Mouse (Mus musculus) neural tube, embryonic 11.5 days (tissue): ENCODE data around the gene Dock9. TPM values are rescaled to one million over a fixed set of nuclear protein-coding genes. Genes with fewer than 3 reads are reported as not detected.
A peak's percentile ranks its signal among the peaks of the same experiment; 100 is the strongest.

Experiments used
- ATAC-seq: fragments of 200-750 bp; cut with Nextera tagmentation; 2 replicates; pipeline ENCODE4 v1.8.0; 2017; ENCODE audit warnings: moderate number of reproducible peaks, mild to moderate bottlenecking, moderate TSS enrichment, moderate library complexity; ENCODE audit not compliant: insufficient read depth, low FRiP score, low TSS enrichment
- DNase-seq: peaks from one replicate; pipeline ENCODE4 v3.0.0-alpha.2; 2015; ENCODE audit warnings: low spot score
- H3K27ac ChIP-seq: fragments of 300-500 bp; sonication (generic); 2 replicates; pipeline ENCODE4 v1.5.1; 2014; ENCODE audit warnings: low read depth, mild to moderate bottlenecking, low read length
- H3K27me3 ChIP-seq: fragments of 300-500 bp; sonication (generic); 2 replicates; pipeline ENCODE4 v1.6.1; 2014; ENCODE audit warnings: mild to moderate bottlenecking, low read length, mixed read lengths; ENCODE audit not compliant: control insufficient read depth, insufficient read depth
- H3K36me3 ChIP-seq: fragments of 300-500 bp; sonication (generic); 2 replicates; pipeline ENCODE4 v1.6.1; 2014; ENCODE audit warnings: mild to moderate bottlenecking, low read length, moderate library complexity, mixed read lengths; ENCODE audit not compliant: control insufficient read depth, insufficient read depth
- H3K4me1 ChIP-seq: fragments of 300-500 bp; sonication (generic); 2 replicates; pipeline ENCODE4 v1.6.1; 2014; ENCODE audit warnings: low read length, mixed read lengths; ENCODE audit not compliant: control insufficient read depth, insufficient read depth
- H3K4me2 ChIP-seq: fragments of 300-500 bp; sonication (generic); 2 replicates; pipeline ENCODE4 v1.6.1; 2014; ENCODE audit warnings: low read depth, mild to moderate bottlenecking, moderate library complexity
- H3K4me3 ChIP-seq: fragments of 300-500 bp; sonication (generic); 2 replicates; pipeline ENCODE4 v1.5.1; 2014; ENCODE audit warnings: low read depth, low read length
- H3K9ac ChIP-seq: fragments of 300-500 bp; sonication (generic); 2 replicates; pipeline ENCODE4 v1.6.1; 2014; ENCODE audit warnings: mild to moderate bottlenecking, low read length
- H3K9me3 ChIP-seq: fragments of 300-500 bp; sonication (generic); 2 replicates; pipeline ENCODE4 v1.6.1; 2016; ENCODE audit warnings: low read length; ENCODE audit not compliant: control insufficient read depth
- WGBS: fragments of 180-500 bp; shearing (Covaris S2); extraction: QIAGEN DNeasy Blood & Tissue Kit; methylation state at CpG from one replicate; pipeline ENCODE4 v1.1.7; 2014; 5-methylcytosine and 5-hydroxymethylcytosine counted together
- polyA plus RNA-seq: library from polyadenylated mRNA; unstranded; fragments of >200 nt; fragmentation: Nextera tagmentation; extraction: Ambion mirVana; gene quantifications from 2 replicates; pipeline ENCODE4 v1.2.1, GENCODE M21; 2014

The Dock9 gene
- polyA plus RNA-seq, 1 experiment from 2014 or later, result 4.2 TPM

- no peak for ATAC-seq
- Histone ChIP-seq H3K4me1 (0 out of 2 replicates have a peak, but pooled peaks cover under 1% of the 10 kb centered on the region), H3K4me3 (no peak overlapping the region), H3K4me2 (no peak overlapping the region), H3K9ac (no peak overlapping the region), H3K27ac (no peak overlapping the region), H3K27me3 (no peaks in the 10 kb centered on the region), H3K9me3 (no peaks in the 10 kb centered on the region), H3K36me3 (no peaks in the 10 kb centered on the region)
- DNase-seq, result no peak
- WGBS, result 53% methylated on average over 2 of the region's 2 CpGs
These were observed 89.4 kb downstream of the Dock9 start for GRCm38 (mm10) chr14:121708244-121708643.

GRCm38 (mm10) chr14:121706482-121706901 is 91.1 kb downstream of the Dock9 start:
- no peaks in the 10 kb centered on the region for H3K4me1 ChIP-seq
- H3K4me3 ChIP-seq, result no peak overlapping the region
- ATAC-seq (no peak), DNase-seq (no peak)
- no peaks in the 10 kb centered on the region for H3K27me3 ChIP-seq
- no peak overlapping the region for H3K9ac ChIP-seq
- no peaks in the 10 kb centered on the region for H3K9me3 ChIP-seq
- H3K4me2 ChIP-seq, result no peak overlapping the region
- H3K36me3 ChIP-seq, result no peaks in the 10 kb centered on the region
- WGBS, result 62% methylated on average over 3 of the region's 3 CpGs
- H3K27ac ChIP-seq, result no peak overlapping the region

GRCm38 (mm10) chr14:121705644-121706043 is 92.0 kb downstream of the Dock9 start:
- no peak for ATAC-seq
- no peak for DNase-seq
- Histone ChIP-seq H3K9ac (no peak overlapping the region), H3K27me3 (no peaks in the 10 kb centered on the region), H3K4me2 (no peak overlapping the region), H3K9me3 (no peaks in the 10 kb centered on the region), H3K36me3 (no peaks in the 10 kb centered on the region), H3K4me3 (no peak overlapping the region), H3K4me1 (no peaks in the 10 kb centered on the region), H3K27ac (no peak overlapping the region)
- WGBS, result 67% methylated on average over 5 of the region's 5 CpGs

GRCm38 (mm10) chr14:121702534-121702933 is 95.1 kb downstream of the Dock9 start:
- no peak overlapping the region for H3K27ac ChIP-seq
- 51% methylated on average over 4 of the region's 4 CpGs for WGBS
- H3K4me3 ChIP-seq, result no peak overlapping the region
- no peaks in the 10 kb centered on the region for H3K36me3 ChIP-seq
- no peak overlapping the region for H3K4me2 ChIP-seq
- H3K4me1 ChIP-seq, result peaks cover 9% of the 10 kb centered on the region
- H3K27me3 ChIP-seq, result no peaks in the 10 kb centered on the region
- no peak overlapping the region for H3K9ac ChIP-seq
- no peak for ATAC-seq
- no peaks in the 10 kb centered on the region for H3K9me3 ChIP-seq
- DNase-seq, result no peak

GRCm38 (mm10) chr14:121700013-121700412 is 97.6 kb downstream of the Dock9 start:
- WGBS, result 73% methylated on average over 1 of the region's 1 CpGs
- Histone ChIP-seq H3K4me2 (no peak overlapping the region), H3K9ac (no peak overlapping the region), H3K4me1 (peaks cover 18% of the 10 kb centered on the region), H3K9me3 (no peaks in the 10 kb centered on the region), H3K27me3 (no peaks in the 10 kb centered on the region), H3K4me3 (no peak overlapping the region), H3K36me3 (no peaks in the 10 kb centered on the region), H3K27ac (no peak overlapping the region)
- ATAC-seq (no peak), DNase-seq (no peak)

GRCm38 (mm10) chr14:121698620-121698950 is 99.1 kb downstream of the Dock9 start:
- H3K4me2 ChIP-seq, result peak overlapping the region; percentile 57
- H3K27me3 ChIP-seq, result no peaks in the 10 kb centered on the region
- H3K4me3 ChIP-seq, result peak overlapping the region; percentile 25
- H3K9ac ChIP-seq, result peak overlapping the region; percentile 37; the same call in 1 of the 2 replicates
- H3K36me3 ChIP-seq, result no peaks in the 10 kb centered on the region
- 29% methylated on average over 7 of the region's 7 CpGs for WGBS
- H3K9me3 ChIP-seq, result no peaks in the 10 kb centered on the region
- H3K27ac ChIP-seq, result no peak overlapping the region
- H3K4me1 ChIP-seq, result peaks cover 18% of the 10 kb centered on the region
- DNase-seq (no peak), ATAC-seq (no peak)

GRCm38 (mm10) chr14:121697709-121698619 is 99.7 kb downstream of the Dock9 start:
- no peaks in the 10 kb centered on the region for H3K9me3 ChIP-seq
- peak overlapping the region; percentile 25 for H3K4me3 ChIP-seq
- peak; percentile 57 for DNase-seq
- WGBS, result 8% methylated on average over 23 of the region's 23 CpGs
- H3K4me1 ChIP-seq, result peaks cover 18% of the 10 kb centered on the region
- H3K36me3 ChIP-seq, result no peaks in the 10 kb centered on the region
- H3K4me2 ChIP-seq, result peak overlapping the region; percentile 57
- H3K9ac ChIP-seq, result peak overlapping the region; percentile 47
- H3K27me3 ChIP-seq, result no peaks in the 10 kb centered on the region
- no peak overlapping the region for H3K27ac ChIP-seq
- peak; percentile 70 for ATAC-seq

GRCm38 (mm10) chr14:121697143-121697680 is 100.4 kb downstream of the Dock9 start:
- H3K4me3 ChIP-seq, result 0 out of 2 replicates have a peak overlapping the region, but pooled peaks have one; percentile 2
- peak; percentile 16 for DNase-seq
- ATAC-seq, result no peak
- H3K27me3 ChIP-seq, result no peaks in the 10 kb centered on the region
- H3K4me2 ChIP-seq, result peak overlapping the region; percentile 57
- peaks cover 18% of the 10 kb centered on the region for H3K4me1 ChIP-seq
- H3K27ac ChIP-seq, result no peak overlapping the region
- H3K9me3 ChIP-seq, result no peaks in the 10 kb centered on the region
- H3K36me3 ChIP-seq, result no peaks in the 10 kb centered on the region
- H3K9ac ChIP-seq, result peak overlapping the region; percentile 3; the same call in 1 of the 2 replicates
- 21% methylated on average over 9 of the region's 9 CpGs for WGBS
